Mouse (Mus musculus) frontal cortex, postnatal 14 days (tissue): Measurements from ENCODE around the gene Shbg.

ENCODE experiments used
- DNase-seq, 2 experiments: peaks; one replicate each; pipeline ENCODE4 v3.0.0; 2022; ENCODE audit warnings: low spot score in 2 of 2

Gene Shbg

DNA sequence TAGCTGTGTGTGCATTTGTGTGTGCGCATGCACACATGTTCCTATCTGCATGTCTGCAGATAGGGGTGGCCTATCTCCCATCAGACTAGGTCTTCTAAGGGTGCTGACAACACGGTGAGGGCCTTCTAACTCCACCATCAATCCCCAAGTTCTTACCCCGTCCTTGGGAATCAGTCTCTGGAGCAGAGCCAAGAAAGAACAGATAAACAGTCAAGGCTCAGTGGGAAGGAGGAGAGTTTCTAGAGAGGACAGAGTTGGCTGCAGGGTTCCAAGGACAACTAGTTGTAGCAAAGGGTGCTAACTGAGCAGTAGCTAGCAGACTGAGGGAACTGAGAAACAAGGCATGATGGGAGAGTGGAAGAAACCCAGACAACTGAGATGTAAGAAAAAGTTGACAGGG, 15.9 kb downstream of the Shbg start:
- no peak for DNase-seq

DNA sequence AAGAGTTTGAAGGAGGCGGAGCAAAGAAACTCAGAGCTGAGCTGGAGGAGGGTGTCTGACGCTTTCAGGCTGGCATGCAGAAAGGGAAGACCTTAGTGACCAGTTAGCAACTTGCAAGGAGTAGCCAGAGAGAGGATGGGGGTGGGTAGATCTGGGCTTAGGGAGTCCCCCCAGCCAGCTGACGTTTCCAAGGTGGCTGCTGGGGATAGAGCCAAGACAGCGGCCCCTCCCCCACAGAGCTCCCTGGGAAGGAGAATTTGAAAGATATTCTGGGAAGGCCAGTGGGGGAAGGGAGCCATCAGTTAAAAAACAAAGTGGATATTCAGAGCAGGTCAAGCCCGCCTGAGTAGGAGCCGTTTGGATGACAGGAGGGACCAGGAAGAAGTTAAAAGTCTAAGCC, 17.6 kb downstream of the Shbg start:
- peak; percentile 58 to 73 for DNase-seq

DNA sequence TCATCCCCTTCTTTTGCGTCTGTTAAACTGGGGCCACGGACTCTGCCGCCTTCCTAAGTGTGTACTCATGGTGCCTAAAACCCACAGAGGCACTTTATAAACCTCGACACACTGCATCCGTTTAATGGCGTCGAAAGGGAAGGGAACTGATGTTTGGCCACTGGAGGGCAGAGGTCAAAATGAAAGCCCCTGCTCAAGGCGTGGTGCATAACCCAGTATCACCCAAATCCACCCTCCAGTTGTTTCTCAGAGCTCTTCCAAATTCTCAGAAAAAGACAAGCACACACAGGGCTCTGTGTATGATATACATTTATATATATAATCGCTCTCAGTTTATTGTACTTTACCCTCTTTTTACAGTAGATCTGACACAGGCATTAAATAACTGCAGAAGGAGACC, 18.3 kb downstream of the Shbg start:
- DNase-seq, result no peak

DNA sequence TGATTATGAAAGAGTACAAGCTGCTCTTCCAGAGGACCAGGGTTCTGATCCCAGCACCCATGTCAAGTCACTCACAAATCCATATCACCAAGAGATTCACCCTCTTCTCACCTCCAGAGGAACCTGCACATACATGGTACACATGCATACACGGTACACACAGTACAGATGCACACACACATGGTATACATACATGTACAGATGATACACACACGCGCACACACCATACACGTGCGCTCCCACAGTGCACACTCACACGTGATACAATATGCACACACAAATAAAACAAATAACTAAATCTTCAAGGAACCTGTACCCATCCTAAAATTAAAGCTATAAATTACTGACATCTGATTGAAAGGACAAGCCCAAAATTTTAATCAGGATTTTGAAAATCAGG, 22.9 kb downstream of the Shbg start:
- DNase-seq, result no peak

DNA sequence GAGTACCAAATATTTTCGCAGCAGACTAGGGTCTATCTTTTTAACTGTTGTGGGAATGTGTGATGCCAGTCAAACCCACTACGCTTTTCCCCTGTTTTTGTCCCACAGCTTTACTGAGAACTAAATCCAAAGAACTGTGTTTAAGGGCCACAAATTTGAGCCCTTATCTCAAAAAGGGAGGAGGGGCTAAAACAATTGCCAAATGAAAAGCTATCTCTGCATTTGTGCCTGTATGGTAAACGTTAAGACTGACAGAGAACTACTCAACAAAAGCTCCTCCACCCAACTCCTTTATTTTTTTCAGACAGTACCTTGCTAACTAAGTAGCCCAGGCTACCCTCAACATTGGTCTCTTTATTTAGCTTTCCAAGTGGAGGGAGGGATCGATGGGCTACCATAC, 24.9 kb downstream of the Shbg start:
- DNase-seq, result no peak

DNA sequence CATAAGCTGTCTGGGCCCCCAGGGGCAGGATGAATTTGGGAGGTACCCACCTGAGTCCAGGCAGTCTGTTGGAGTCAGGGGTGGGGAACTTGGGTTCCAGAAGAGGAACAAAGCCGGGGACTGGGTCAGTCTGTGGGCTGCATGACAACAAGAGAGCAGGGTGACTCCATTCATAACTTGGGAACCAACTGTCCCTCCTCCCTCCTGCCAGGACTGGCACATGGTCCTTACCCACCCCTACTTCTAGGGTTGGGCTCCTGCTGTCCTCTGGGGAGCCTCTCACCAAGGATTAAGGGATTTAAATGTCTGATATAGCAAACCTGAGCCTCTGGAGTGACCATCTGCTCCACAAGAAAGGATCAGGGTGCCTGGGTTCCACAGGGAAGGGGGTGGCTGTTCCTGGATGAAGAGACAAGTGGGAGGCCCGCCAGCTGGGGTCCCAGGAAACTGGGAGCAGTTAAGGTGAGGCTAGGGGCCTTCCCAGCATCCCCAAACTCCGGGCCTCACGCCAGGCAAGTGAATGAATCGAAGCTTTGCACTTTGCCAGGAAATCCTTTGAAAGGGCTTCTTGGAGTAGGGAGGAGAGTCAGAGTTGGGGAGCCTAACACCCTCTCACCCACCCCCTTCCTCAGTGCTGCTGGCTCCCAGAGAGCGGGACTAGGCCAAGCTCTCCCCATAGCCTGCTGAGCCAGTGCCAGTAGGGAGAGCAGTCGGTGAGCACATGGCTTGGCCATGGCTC, 25.6 kb downstream of the Shbg start:
- peak; percentile 59 to 80 for DNase-seq

DNA sequence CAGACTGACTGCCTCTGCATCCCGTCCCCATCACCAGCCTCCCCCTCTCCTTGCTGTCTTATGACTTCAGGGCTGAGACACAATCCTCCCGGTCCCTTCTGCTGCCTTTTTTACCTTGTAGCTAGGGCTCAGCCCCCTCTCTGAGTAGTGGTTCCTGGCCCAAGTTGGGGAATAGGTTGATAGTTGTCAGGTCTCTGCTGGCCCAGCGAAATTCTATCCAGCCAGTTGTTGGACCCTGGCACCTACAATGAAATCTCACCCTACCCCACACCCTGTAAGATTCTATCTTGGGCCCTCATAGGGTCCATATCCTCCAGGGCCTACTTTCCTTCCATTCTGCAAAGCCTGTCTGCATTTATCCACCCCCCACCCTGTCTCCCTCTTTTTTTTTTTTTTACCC, 26.3 kb downstream of the Shbg start:
- no peak for DNase-seq

DNA sequence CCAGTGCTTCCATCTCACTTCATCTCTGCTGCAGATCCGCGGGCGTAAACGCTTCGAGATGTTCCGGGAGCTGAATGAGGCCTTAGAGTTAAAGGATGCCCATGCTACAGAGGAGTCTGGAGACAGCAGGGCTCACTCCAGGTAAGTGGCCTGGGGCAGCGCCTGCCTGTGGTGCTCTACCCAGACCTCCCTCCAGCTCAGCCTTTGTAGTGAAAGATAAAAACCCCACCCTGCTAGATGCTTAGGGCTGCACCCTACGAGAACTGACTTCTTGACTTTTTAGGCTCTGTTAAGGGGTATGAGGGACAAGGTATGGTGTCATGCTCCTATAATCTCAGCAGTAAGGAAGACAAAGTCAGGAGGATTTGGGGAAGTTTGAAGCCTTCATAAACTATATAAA, 27.1 kb downstream of the Shbg start:
- no peak for DNase-seq

DNA sequence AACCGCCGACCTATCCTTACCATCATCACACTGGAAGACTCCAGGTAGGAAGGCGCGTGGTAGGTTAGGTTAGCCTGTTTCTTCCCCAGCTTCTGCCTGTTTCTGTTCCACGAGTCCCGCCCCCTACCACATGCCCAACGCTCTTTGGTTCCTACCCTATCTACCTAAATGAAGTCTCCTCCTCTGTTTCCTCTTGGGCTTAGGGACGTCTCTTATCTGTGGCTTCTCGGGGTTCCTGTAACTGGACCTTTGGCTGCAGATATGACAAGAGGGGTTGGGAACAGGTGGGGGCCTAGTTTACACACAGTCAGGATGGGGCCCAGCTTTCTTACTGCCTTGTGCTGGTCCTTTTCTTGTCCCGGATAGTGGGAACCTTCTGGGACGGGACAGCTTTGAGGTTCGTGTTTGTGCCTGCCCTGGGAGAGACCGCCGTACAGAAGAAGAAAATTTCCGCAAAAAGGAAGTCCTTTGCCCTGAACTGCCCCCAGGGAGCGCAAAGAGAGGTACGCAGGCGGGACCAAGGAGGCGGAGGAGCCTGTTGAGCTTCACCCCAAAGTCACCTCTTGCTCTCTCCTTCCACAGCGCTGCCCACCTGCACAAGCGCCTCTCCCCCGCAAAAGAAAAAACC, 28.4 kb downstream of the Shbg start:
- no peak for DNase-seq

DNA sequence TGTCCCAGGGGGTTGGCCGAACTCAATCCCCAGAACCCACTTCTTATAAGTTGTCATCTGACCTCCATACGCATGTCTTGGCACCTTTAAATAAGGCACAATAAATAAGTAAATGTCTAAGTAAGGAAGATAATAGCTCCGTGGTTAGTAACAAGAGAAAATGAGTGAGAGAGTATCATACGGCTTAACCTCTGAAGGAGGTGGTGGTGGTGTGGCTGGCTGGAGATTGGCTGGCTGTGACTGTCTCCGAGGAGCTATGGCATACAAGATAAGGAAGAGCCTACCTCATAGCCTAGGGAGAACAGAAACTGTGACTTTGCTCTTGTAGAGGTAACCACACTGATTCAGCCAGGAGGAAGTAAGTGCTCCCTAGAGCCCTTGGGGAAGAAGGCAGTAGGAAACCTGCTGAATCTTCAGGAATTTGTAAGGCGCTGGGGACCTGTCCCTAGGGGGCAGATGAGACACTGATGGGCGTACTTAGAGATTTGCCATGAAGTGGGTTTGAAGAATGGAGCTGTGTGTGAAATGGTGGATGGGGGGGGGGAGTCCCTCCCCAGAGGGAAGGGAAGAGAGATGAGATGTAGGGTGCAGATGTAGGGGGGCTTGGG, 31.9 kb downstream of the Shbg start:
- no peak for DNase-seq

DNA sequence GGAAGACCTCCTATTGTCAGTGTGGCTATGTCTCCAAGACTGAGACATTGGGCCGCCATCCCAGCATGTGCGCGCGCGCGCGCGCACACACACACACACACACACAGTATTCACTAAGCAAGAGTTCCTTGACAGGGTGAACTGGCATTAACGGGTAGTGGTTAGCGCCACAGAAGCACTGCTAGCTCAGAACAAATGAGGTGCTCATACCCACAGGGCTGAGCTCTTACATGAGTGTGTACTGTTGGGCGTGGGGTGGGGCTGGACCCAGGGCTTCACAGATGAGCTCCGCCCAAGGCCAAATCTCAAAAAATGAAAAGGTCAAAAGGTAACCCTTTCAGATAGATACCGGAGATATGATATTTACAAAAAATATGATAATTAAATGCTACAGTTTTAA, 32.8 kb downstream of the Shbg start:
- DNase-seq, result no peak

DNA sequence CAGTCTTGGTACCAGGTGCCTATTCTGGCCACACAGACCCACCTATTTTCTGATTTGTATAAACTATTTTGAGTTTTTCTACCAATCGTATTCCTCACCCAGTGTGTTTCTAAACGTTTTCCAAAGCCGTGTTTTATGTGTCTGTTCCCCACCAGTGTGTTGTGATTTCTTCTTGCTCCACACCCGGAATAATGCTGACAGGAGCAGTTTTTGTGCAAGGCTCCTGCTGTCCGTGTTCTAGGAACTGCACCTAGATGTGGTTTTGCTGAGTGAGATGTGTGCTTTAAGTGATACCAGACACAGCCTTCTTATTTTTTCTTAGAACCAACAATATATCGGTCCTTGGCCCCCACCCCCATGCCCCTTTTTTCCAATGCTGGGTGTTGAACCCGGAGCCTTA, 33.7 kb downstream of the Shbg start:
- no peak for DNase-seq

DNA sequence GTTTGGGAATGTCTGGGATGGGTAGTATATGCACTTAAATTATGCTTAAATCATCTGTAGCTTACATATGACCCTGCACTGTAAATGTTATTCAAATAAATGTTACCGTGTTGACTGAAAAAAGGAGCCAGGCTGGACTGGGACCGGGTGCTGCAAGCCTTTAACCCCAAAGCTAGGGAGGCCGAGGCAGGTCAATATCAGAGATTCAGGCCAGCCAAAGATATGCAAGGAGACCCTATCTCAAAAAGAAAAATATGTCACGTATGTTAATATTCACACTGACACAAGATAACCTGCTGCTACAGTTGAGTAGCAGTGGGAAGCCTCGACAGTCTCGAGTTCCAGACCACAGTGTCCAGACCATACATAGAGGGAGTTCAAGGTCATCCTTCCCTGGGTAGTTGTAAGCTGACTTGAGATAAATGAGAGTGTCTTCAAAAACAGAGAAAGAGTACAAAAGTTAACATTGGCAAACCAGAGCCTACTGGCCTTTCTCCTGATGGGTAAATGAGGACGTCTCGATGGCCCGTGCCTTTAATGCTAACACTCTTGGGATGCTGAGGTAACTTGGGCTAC, 35.4 kb downstream of the Shbg start:
- DNase-seq, result no peak

DNA sequence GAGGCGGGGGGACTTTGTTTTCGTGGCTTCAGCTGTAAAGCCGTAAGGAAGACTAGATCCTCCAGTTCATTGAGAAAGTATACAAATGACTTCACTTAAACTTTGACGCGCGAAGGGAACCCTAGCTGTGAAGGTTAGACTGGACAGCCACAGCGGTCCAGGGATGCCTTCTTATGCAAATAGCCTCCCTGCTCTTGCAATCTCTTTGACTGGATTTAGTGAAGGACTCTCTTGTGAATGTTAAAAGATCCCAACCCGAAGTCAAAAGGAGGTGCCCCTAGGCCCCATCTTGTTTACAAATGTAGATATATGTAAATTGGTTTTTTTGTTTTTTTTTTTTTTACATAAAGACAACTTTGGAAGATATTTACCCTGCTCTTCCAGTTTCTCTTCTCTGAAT, 35.9 kb downstream of the Shbg start:
- no peak for DNase-seq

DNA sequence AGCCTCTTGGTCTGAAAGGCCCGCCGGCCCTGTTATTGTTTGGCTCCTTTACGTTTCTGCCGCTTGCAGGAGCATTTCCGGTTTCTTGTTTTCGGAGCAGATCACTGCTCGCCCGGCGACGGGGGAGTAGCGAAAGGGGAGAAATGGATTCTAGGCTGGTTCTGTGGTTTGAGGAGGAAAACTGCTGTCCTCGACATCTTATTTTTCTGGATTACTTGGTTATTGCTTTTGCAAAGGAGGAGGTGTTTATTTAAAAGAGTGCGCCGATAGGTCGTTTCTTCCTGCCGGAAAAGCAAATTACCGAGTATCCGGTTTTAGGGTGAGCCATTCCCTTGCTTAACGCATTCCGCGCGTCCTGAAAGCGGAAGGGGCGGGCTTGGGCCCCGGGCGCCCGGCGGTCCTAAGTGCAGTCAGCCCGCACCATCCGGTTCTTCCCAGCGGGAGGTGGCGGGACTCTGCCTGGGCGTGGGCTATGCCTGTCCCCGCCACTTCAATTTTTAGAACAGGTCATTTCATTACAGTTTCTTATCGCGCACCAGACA, 36.5 kb downstream of the Shbg start:
- peak; percentile 81 to 84 for DNase-seq

DNA sequence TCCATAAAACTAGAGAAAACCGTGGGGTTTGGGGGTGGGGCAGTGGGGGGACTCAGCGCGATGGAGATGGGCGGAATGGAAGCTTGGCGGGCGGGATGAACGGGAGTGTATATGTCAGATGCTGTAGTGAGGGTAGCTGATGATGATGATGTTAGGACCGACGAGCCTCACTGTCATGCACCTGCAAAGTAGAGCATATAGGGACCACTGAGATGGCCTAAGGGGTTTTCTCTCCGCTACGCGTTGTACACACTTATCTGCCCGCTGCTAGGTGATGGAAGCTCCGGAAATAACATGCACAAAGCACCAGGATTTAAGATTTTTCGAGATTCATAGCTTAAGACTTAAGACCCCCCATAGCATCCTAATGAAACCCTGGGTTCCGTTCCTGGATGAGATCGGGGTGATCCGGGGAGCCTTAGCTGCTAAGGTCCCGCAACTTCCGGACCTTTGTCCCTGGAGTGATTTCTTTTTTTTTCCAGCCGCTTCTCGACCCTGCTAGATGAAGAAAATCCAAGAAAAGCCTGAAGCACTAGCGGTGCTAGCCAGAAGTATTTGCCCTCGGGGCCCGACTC, 37.0 kb downstream of the Shbg start:
- DNase-seq, result no peak

DNA sequence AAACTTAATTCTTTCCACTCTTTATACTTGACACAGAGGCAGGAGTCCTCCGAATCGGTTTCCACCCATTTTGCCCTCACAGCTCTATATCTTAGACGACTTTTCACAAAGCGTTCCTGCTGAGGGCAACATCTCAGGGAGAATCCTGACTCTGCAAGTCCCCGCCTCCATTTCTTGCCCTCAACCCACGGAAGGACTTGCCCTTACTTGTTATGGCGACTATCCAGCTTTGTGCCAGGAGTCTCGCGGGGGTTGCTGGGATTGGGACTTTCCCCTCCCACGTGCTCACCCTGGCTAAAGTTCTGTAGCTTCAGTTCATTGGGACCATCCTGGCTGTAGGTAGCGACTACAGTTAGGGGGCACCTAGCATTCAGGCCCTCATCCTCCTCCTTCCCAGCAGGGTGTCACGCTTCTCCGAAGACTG, 37.6 kb downstream of the Shbg start, which contains the start of the genes Wrap53 and Trp53:
Gene Wrap53, minus strand, starts transcription at position 165 of the 424 bp plus-strand sequence.
Gene Trp53, plus strand, starts transcription at position 269 of the 424 bp plus-strand sequence.
- peak; percentile 84 to 87 for DNase-seq

DNA sequence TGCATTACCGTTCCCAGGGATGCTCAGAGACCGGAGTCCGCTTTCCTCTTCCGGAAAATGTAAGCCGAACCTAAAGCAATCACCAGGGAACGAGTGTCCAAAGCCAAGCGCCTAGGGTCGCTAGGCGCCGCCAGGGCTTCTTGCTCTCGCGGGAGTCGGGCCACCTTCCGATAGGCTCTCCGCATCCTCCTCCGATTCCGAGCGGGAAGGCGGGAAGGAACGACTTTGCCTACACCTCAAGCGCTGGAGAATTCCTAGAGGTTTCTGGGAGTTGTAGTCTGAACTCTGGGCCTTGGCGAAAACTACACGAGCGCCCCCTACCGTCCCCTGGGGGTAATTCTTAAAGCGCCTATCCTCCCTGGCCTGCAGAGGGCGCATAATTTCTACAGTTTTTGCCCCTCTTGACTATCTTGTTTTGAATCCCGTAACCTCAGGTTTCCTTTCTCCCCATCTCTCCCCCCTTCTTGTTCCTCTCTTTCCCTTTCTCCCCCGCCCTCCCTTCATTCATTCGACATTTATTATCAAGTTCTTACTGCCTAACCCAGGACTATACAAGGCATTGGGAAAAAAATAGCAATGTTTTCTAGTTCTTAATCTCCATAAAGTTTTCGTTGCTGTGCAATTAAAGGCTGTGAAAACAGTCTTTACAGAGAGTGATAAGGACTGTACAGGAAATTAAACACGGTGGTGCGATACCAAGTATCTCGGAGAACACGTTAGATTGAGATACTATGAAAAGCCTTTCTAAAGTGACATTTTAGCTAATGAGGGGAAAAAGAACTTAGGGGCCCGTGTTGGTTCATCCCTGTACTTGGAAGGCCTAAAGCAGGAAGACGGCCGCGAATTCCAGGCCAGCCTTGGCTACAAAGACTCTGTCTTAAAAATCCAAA, 38.3 kb downstream of the Shbg start:
- DNase-seq, result peak; percentile 97

DNA sequence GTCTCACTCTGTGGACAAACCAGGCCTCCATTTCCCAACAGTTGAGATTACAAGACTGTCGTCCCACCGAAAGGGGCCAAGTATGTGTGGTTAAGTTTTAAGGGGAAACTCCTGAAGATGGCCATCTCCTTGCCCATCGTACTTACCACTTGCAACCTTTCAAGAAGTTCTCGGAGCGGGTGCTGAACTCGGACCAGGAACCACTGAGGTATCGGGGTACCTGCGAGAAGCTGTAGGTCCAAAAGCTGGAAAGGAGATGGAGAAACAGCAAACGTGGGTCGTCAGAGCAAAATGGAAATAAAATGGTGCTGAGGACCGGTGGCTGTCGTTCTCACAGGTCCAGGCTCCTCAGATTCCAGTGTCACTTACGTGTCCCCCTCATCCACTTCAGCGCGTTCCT, 39.4 kb downstream of the Shbg start:
- no peak for DNase-seq

DNA sequence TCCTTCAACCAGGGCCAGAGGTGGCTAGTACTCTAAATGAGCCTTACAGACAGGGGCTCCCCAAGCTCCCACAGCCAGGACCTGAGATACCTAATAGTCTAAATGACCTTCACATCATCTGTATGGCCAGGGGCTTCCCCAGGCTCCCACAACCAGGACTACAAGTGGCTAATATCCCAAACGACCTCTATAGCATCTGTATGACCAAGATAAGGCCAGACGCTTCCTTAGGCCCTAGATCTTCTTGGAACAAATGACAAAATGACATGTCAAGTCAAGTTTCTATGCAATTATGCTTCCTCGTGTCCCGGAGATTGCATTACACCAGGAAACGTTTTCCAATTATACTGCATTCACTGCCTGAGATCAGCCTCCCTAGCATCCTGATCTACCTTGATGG, 41.4 kb downstream of the Shbg start:
- no peak for DNase-seq

DNA sequence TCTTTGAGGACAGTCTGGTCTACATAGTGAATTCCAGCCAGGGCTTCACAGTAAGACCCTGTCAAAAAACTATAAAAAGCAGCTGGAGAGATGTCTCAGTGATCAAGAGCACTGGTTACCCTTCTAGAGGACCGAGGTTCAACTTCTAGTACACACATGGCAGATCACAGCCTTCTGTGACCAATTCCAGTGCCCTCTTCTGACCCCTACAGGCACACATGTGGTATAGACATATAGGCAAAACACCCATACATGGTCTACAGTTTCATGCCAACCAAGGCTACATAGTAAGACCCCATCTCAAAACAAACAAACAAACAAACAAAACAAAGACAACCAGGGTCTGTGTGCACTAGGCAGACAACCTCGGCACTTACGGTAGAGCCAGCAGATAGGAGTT, 42.5 kb downstream of the Shbg start:
- DNase-seq, result no peak
